Mouse (Mus musculus): ENCODE measurements around the gene Nabp2. TPM values are rescaled to one million over a fixed set of nuclear protein-coding genes. Genes with fewer than 3 reads are reported as not detected.

The Nabp2 gene
- polyA plus RNA-seq, 1 experiment from 2014 or later: 150 TPM

DNA sequence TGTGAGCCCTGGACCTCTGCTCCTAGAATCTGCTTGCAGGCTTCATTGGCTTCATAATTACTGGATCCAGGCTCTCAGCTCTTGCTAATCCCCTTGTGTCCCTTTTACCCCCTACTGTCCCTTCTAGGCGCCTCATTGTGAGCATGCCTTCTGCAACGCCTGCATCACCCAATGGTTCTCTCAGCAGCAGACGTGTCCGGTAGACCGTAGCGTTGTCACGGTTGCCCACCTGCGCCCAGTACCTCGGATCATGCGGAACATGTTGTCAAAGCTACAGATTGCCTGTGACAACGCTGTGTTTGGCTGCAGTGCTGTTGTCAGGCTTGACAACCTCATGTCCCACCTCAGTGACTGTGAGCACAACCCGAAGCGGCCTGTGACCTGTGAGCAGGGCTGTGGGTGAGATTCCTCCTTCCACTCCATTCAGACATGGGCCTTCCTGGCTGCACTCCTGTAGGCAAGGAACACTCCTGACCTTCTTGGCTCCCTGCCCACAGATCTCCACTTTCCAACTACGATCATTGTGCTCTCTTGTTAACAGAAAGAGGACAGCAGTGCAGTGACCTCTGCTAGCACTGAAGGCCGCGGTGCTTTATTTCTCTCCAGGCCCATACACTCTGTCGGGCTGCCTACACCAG is 24.0 kb upstream of the Nabp2 start:
- WGBS: 64% methylated on average over 17 of the region's 17 CpGs
- Histone ChIP-seq H3K9ac (ENCODE audit: low read depth, low read length) (no peak overlapping the region), H3K27me3 (ENCODE audit: control insufficient read depth, insufficient read depth, low read depth, low read length) (no peaks in the 10 kb centered on the region), H3K9me3 (replicated peaks; ENCODE audit: control insufficient read depth, low read length, poor library complexity, severe bottlenecking) (no peaks in the 10 kb centered on the region), H3K4me3 (ENCODE audit: low read depth, low read length) (no peak overlapping the region), H3K36me3 (ENCODE audit: control insufficient read depth, insufficient read depth, low read length) (peaks cover 29% of the 10 kb centered on the region), H3K4me2 (ENCODE audit: low read length) (no peak overlapping the region), H3K4me1 (ENCODE audit: control insufficient read depth, insufficient read depth, low read length) (no peaks in the 10 kb centered on the region), H3K27ac (ENCODE audit: low read length) (no peak overlapping the region)
- ATAC-seq: no peak

DNA sequence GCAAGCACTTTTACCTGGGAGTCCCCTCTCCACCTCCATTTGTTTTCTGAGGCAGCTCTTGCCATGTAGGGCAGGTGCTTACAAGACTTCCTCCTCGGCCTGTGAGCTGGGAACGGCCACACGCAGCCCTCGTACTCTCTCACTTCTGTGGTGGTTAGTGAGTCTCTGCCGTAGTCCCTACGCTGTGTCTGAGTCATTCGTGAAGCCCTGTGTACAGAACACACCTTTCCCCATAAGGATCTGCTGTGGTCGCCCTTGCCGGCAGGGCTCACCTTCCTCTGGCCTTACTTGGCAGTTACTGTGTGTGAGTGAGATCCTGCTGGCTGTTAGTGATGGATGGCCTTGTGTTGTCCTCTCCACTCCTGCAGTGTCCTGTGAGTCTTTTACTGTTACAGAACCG is 23.4 kb upstream of the Nabp2 start:
- peaks cover 30% of the 10 kb centered on the region for H3K36me3 ChIP-seq (ENCODE audit: control insufficient read depth, insufficient read depth, low read length)
- H3K4me3 ChIP-seq (ENCODE audit: low read depth, low read length): no peak overlapping the region
- no peak overlapping the region for H3K4me2 ChIP-seq (ENCODE audit: low read length)
- H3K9me3 ChIP-seq (replicated peaks; ENCODE audit: control insufficient read depth, low read length, poor library complexity, severe bottlenecking): no peaks in the 10 kb centered on the region
- H3K27ac ChIP-seq (ENCODE audit: low read length): no peak overlapping the region
- no peak overlapping the region for H3K9ac ChIP-seq (ENCODE audit: low read depth, low read length)
- 89% methylated on average over 10 of the region's 10 CpGs for WGBS
- ATAC-seq: no peak
- H3K4me1 ChIP-seq (ENCODE audit: control insufficient read depth, insufficient read depth, low read length): no peaks in the 10 kb centered on the region
- no peaks in the 10 kb centered on the region for H3K27me3 ChIP-seq (ENCODE audit: control insufficient read depth, insufficient read depth, low read depth, low read length)

- H3K4me3 ChIP-seq (ENCODE audit: low read depth, low read length): no peak overlapping the region
- 98% methylated on average over 2 of the region's 2 CpGs for WGBS
- no peak for ATAC-seq
- H3K27ac ChIP-seq (ENCODE audit: low read length): no peak overlapping the region
- no peak overlapping the region for H3K9ac ChIP-seq (ENCODE audit: low read depth, low read length)
- H3K4me2 ChIP-seq (ENCODE audit: low read length): no peak overlapping the region
- no peaks in the 10 kb centered on the region for H3K4me1 ChIP-seq (ENCODE audit: control insufficient read depth, insufficient read depth, low read length)
- no peaks in the 10 kb centered on the region for H3K27me3 ChIP-seq (ENCODE audit: control insufficient read depth, insufficient read depth, low read depth, low read length)
- H3K36me3 ChIP-seq (ENCODE audit: control insufficient read depth, insufficient read depth, low read length): peaks cover 28% of the 10 kb centered on the region
- no peaks in the 10 kb centered on the region for H3K9me3 ChIP-seq (replicated peaks; ENCODE audit: control insufficient read depth, low read length, poor library complexity, severe bottlenecking)
These were observed 22.1 kb upstream of the Nabp2 start for GRCm38 (mm10) chr10:128433417-128433816.

- H3K9ac ChIP-seq (ENCODE audit: low read depth, low read length): no peak overlapping the region
- no peaks in the 10 kb centered on the region for H3K4me1 ChIP-seq (ENCODE audit: control insufficient read depth, insufficient read depth, low read length)
- 85% methylated on average over 4 of the region's 4 CpGs for WGBS
- H3K4me2 ChIP-seq (ENCODE audit: low read length): no peak overlapping the region
- peaks cover 13% of the 10 kb centered on the region; the same call in 1 of the 2 replicates for H3K36me3 ChIP-seq (ENCODE audit: control insufficient read depth, insufficient read depth, low read length)
- no peak for ATAC-seq
- no peak overlapping the region for H3K27ac ChIP-seq (ENCODE audit: low read length)
- H3K9me3 ChIP-seq (replicated peaks; ENCODE audit: control insufficient read depth, low read length, poor library complexity, severe bottlenecking): no peaks in the 10 kb centered on the region
- no peaks in the 10 kb centered on the region for H3K27me3 ChIP-seq (ENCODE audit: control insufficient read depth, insufficient read depth, low read depth, low read length)
- no peak overlapping the region for H3K4me3 ChIP-seq (ENCODE audit: low read depth, low read length)
These were observed 18.2 kb upstream of the Nabp2 start for GRCm38 (mm10) chr10:128429454-128429853.

DNA sequence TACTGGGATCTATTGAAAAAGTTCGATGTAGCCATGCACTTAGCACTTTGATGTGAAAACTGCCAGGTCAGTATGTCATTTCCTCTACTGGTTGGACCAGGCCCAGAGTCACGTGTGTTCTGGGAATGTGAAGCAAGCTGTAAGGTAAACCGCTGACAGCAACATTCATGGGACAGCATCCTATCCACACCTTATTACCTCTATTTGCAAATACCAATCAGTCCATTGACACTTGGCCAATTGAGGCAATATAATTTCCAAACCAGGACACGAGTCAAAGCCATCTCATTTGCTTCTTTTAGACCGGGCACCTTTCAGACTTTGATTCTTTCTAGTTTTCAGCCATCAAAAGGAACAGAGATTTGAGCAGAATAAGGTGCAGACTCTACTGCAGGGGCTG is 17.8 kb upstream of the Nabp2 start:
- Histone ChIP-seq H3K4me2 (ENCODE audit: low read length) (no peak overlapping the region), H3K9me3 (replicated peaks; ENCODE audit: control insufficient read depth, low read length, poor library complexity, severe bottlenecking) (no peaks in the 10 kb centered on the region), H3K27ac (ENCODE audit: low read length) (no peak overlapping the region), H3K9ac (ENCODE audit: low read depth, low read length) (no peak overlapping the region), H3K4me1 (ENCODE audit: control insufficient read depth, insufficient read depth, low read length) (no peaks in the 10 kb centered on the region), H3K27me3 (ENCODE audit: control insufficient read depth, insufficient read depth, low read depth, low read length) (no peaks in the 10 kb centered on the region), H3K36me3 (ENCODE audit: control insufficient read depth, insufficient read depth, low read length) (peaks cover 13% of the 10 kb centered on the region; the same call in 1 of the 2 replicates), H3K4me3 (ENCODE audit: low read depth, low read length) (no peak overlapping the region)
- no peak for ATAC-seq
- 96% methylated on average over 5 of the region's 5 CpGs for WGBS

DNA sequence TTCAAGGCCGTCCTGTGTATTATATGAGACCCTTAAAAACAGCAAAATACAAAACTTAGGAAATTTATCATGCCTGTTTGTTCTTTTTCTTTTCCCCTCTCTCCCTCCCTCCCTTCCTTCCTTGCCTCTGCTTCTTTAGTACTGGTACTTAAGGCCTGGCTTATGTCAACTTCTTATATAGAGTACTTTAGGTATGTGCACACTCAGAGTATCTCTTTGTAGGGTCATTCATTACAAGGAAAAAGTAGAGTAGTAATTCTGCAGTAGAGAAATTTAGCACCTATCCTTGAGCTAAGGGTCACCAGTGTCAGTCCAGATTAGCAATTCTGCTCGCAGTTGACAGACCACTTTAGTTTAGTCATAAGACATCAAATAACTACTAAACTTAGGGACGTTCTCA is 14.0 kb upstream of the Nabp2 start:
- Histone ChIP-seq H3K9ac (ENCODE audit: low read depth, low read length) (no peak overlapping the region), H3K4me2 (ENCODE audit: low read length) (no peak overlapping the region), H3K4me3 (ENCODE audit: low read depth, low read length) (no peak overlapping the region), H3K36me3 (ENCODE audit: control insufficient read depth, insufficient read depth, low read length) (peaks cover 24% of the 10 kb centered on the region), H3K27ac (ENCODE audit: low read length) (no peak overlapping the region), H3K9me3 (replicated peaks; ENCODE audit: control insufficient read depth, low read length, poor library complexity, severe bottlenecking) (no peaks in the 10 kb centered on the region), H3K4me1 (ENCODE audit: control insufficient read depth, insufficient read depth, low read length) (no peaks in the 10 kb centered on the region), H3K27me3 (ENCODE audit: control insufficient read depth, insufficient read depth, low read depth, low read length) (no peaks in the 10 kb centered on the region)
- no peak for ATAC-seq
- WGBS: 94% methylated on average over 3 of the region's 3 CpGs

- ATAC-seq: no peak
- Histone ChIP-seq H3K4me1 (ENCODE audit: control insufficient read depth, insufficient read depth, low read length) (no peaks in the 10 kb centered on the region), H3K9me3 (replicated peaks; ENCODE audit: control insufficient read depth, low read length, poor library complexity, severe bottlenecking) (no peaks in the 10 kb centered on the region), H3K27ac (ENCODE audit: low read length) (no peak overlapping the region), H3K27me3 (ENCODE audit: control insufficient read depth, insufficient read depth, low read depth, low read length) (no peaks in the 10 kb centered on the region), H3K4me2 (ENCODE audit: low read length) (no peak overlapping the region), H3K4me3 (ENCODE audit: low read depth, low read length) (no peak overlapping the region), H3K9ac (ENCODE audit: low read depth, low read length) (no peak overlapping the region), H3K36me3 (ENCODE audit: control insufficient read depth, insufficient read depth, low read length) (peaks cover 21% of the 10 kb centered on the region)
- WGBS: 75% methylated on average over 7 of the region's 7 CpGs
These were observed 13.3 kb upstream of the Nabp2 start for GRCm38 (mm10) chr10:128424604-128425003.

DNA sequence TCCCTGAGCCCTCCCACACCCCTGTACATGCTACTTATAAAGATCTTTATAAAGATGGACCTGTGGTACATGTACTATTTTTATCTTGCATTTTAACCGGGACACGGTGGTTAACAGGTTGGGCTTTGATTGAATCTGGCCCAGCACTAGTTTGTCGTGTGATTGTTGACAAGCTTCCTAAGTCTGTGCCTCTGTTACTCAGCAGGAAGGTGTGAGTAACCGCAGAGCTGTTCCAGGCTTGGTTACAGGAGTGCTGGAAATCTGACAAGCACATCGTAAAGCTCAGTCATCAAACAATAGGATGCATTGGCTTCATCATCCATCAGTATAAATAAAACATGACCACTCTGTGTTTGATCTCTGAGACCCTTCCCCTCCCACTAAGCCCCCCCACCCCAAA is 11.1 kb upstream of the Nabp2 start:
- peaks cover 18% of the 10 kb centered on the region for H3K36me3 ChIP-seq (ENCODE audit: control insufficient read depth, insufficient read depth, low read length)
- no peak overlapping the region for H3K27ac ChIP-seq (ENCODE audit: low read length)
- H3K27me3 ChIP-seq (ENCODE audit: control insufficient read depth, insufficient read depth, low read depth, low read length): no peaks in the 10 kb centered on the region
- no peaks in the 10 kb centered on the region for H3K9me3 ChIP-seq (replicated peaks; ENCODE audit: control insufficient read depth, low read length, poor library complexity, severe bottlenecking)
- H3K4me2 ChIP-seq (ENCODE audit: low read length): no peak overlapping the region
- no peak overlapping the region for H3K9ac ChIP-seq (ENCODE audit: low read depth, low read length)
- WGBS: 80% methylated on average over 5 of the region's 5 CpGs
- H3K4me3 ChIP-seq (ENCODE audit: low read depth, low read length): no peak overlapping the region
- ATAC-seq: no peak
- H3K4me1 ChIP-seq (ENCODE audit: control insufficient read depth, insufficient read depth, low read length): no peaks in the 10 kb centered on the region

DNA sequence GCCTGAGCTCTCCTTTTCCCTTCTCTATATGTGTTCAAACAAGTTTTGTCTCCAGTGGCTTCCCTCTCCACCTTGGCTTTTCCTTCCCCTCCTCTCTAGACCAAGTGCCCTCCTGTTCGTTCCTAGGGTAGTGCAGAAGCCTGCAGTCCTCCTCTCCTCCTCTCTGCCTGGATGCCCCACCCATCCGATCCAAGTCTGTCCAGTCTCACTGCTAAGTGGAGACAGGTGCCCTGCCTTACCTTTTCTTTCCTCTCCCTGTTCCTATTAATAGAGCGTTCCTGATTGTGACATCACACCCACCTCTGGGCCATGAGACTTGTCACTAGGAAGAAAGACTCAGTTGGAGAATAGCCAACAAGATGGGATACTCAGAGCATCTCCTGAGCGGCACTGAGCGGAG is 3.6 kb upstream of the Nabp2 start:
- Histone ChIP-seq H3K4me1 (ENCODE audit: control insufficient read depth, insufficient read depth, low read length) (peaks cover 28% of the 10 kb centered on the region), H3K36me3 (ENCODE audit: control insufficient read depth, insufficient read depth, low read length) (peaks cover 12% of the 10 kb centered on the region), H3K27me3 (ENCODE audit: control insufficient read depth, insufficient read depth, low read depth, low read length) (no peaks in the 10 kb centered on the region), H3K27ac (ENCODE audit: low read length) (no peak overlapping the region), H3K4me3 (ENCODE audit: low read depth, low read length) (no peak overlapping the region), H3K4me2 (ENCODE audit: low read length) (no peak overlapping the region), H3K9ac (ENCODE audit: low read depth, low read length) (no peak overlapping the region), H3K9me3 (replicated peaks; ENCODE audit: control insufficient read depth, low read length, poor library complexity, severe bottlenecking) (no peaks in the 10 kb centered on the region)
- ATAC-seq: no peak
- 87% methylated on average over 5 of the region's 5 CpGs for WGBS

Measured in midbrain, embryonic 16.5 days (tissue).